Mouse (Mus musculus): ENCODE results near the gene Clec10a. TPM values are rescaled to one million over a fixed set of nuclear protein-coding genes. Genes with fewer than 3 reads are reported as not detected.
A peak's percentile ranks its signal among the peaks of the same experiment; 100 is the strongest.

Clec10a gene
- polyA plus RNA-seq, 1 experiment, result 1.7 TPM

DNA sequence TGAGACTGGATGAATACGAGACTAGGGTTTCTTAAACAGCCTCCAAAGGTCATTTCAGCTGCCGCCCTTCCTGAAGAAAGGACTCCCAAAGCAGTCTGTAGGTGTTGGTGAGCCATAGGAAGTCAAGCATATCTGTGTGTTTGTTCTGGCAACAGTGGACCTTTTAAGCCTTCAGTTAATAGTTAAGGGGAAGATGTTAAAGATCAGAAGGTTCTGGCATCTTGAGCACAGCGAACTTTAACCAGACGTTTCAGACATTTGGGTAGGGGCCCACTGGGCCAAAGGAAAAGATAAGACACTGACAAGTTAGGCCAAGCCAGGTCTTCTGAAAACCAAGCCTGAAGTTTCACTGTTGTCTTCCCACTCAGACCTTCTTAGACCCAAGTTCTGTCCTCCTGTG, 62.0 kb downstream of the Clec10a start:
- Histone ChIP-seq H3K27ac (ENCODE audit: control insufficient read depth, insufficient read depth, low read depth, low read length) (no peak overlapping the region), H3K36me3 (ENCODE audit: control insufficient read depth, insufficient read depth, low read length) (no peaks in the 10 kb centered on the region), H3K4me3 (ENCODE audit: control insufficient read depth, low read depth, low read length) (no peak overlapping the region), H3K4me1 (ENCODE audit: control insufficient read depth, insufficient read depth, low read length) (peaks cover 36% of the 10 kb centered on the region), H3K27me3 (ENCODE audit: control insufficient read depth, insufficient read depth, low read length) (no peaks in the 10 kb centered on the region; the same call in none of the 2 replicates)
- TF ChIP-seq POLR2A (IDR thresholded peaks at IDR 0.05; ENCODE audit: control insufficient read depth, low read depth, low read length), result no peak
- TF ChIP-seq CTCF (IDR thresholded peaks at IDR 0.05; ENCODE audit: control insufficient read depth, insufficient read depth, insufficient replicate concordance, low read depth, low read length), result no peak

DNA sequence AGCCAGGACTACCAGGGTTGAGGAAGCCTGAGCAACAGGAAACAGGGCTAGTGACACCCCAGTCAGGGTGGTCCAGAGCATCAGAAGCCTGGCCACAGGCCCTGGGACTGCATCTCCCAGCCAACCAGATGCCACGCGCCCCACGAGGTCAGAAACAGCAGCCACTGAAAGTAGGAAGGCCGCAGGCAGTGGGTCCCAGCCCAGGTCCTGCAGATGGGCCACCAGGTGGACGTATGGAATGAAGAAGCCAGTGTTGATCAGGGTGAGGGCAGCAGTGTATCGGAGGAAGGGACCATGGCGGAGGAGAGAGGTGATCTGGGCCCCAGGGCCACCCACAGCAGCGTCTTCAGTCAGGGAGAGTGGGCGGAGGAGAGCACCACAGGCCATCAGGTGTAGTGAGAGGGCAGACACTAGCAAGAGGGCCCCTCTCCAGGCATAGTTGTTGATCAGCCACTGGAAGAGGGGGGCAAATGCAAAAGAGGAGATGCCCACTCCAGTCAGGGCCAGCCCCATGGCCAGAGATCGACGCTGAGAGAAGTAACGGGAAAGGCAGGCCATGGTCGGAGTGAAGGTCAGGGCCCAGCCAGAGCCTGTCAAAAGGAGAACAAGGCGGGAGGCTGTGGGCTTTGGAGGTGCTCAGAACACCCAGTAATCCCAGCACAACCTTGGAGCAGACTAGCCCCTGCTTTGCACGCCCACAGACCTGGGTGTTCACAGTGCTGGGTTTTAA, 62.9 kb downstream of the Clec10a start:
- no peak overlapping the region for H3K27ac ChIP-seq (ENCODE audit: control insufficient read depth, insufficient read depth, low read depth, low read length)
- peaks cover 34% of the 10 kb centered on the region for H3K4me1 ChIP-seq (ENCODE audit: control insufficient read depth, insufficient read depth, low read length)
- no peaks in the 10 kb centered on the region; the same call in none of the 2 replicates for H3K27me3 ChIP-seq (ENCODE audit: control insufficient read depth, insufficient read depth, low read length)
- H3K36me3 ChIP-seq (ENCODE audit: control insufficient read depth, insufficient read depth, low read length), result no peaks in the 10 kb centered on the region
- TF ChIP-seq POLR2A (IDR thresholded peaks at IDR 0.05; ENCODE audit: control insufficient read depth, low read depth, low read length), result no peak
- H3K4me3 ChIP-seq (ENCODE audit: control insufficient read depth, low read depth, low read length), result no peak overlapping the region

DNA sequence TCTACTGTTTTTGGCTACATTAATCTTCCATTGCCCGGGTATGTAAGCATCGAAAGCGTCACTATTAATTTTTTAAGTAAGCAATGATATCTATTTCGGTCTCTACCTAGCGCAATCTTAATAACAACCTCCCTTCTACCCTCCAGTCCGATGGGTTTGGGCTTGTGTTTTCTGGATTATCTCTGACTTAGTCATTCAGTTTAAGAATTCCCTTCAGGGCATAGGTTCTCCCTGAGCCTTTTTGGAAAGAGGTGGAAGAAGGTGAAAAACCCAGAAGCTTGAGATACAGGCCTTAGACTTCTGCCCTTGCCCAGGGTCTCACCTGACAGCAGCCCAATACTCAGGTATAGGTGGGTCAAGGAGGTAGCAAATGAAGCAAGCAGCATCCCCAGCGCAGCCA, 63.9 kb downstream of the Clec10a start:
- H3K27ac ChIP-seq (ENCODE audit: control insufficient read depth, insufficient read depth, low read depth, low read length), result no peak overlapping the region
- peak overlapping the region; percentile 82 for H3K4me3 ChIP-seq (ENCODE audit: control insufficient read depth, low read depth, low read length)
- TF ChIP-seq CTCF (IDR thresholded peaks at IDR 0.05; ENCODE audit: control insufficient read depth, insufficient read depth, insufficient replicate concordance, low read depth, low read length), result no peak
- no peak for TF ChIP-seq POLR2A (IDR thresholded peaks at IDR 0.05; ENCODE audit: control insufficient read depth, low read depth, low read length)
- H3K36me3 ChIP-seq (ENCODE audit: control insufficient read depth, insufficient read depth, low read length), result no peaks in the 10 kb centered on the region
- peaks cover 27% of the 10 kb centered on the region for H3K4me1 ChIP-seq (ENCODE audit: control insufficient read depth, insufficient read depth, low read length)
- H3K27me3 ChIP-seq (ENCODE audit: control insufficient read depth, insufficient read depth, low read length), result no peaks in the 10 kb centered on the region; the same call in none of the 2 replicates

DNA sequence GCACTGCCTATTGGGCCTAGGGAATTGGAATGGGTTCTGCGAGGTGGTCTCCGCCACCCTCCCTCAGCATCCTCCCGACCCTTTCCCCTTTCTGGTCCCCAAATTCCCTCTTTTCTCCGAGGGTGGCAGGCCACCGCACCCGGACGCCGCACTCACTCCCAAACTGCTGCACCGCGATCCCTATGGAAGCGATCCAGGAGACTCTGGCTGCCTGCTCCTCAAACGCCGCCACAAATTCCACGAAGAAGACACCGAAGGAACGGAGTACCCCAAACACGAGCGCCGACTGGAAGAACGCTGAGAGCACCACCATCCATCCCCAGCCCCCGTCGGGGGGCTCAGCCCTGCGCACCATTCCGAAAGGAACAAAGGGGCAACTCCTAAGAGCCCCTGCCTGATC, 64.3 kb downstream of the Clec10a start:
- H3K36me3 ChIP-seq (ENCODE audit: control insufficient read depth, insufficient read depth, low read length), result no peaks in the 10 kb centered on the region
- no peak for TF ChIP-seq POLR2A (IDR thresholded peaks at IDR 0.05; ENCODE audit: control insufficient read depth, low read depth, low read length)
- TF ChIP-seq CTCF (IDR thresholded peaks at IDR 0.05; ENCODE audit: control insufficient read depth, insufficient read depth, insufficient replicate concordance, low read depth, low read length), result no peak
- H3K27me3 ChIP-seq (ENCODE audit: control insufficient read depth, insufficient read depth, low read length), result no peaks in the 10 kb centered on the region; the same call in none of the 2 replicates
- H3K4me1 ChIP-seq (ENCODE audit: control insufficient read depth, insufficient read depth, low read length), result peaks cover 23% of the 10 kb centered on the region
- H3K27ac ChIP-seq (ENCODE audit: control insufficient read depth, insufficient read depth, low read depth, low read length), result peak overlapping the region; percentile 84
- H3K4me3 ChIP-seq (ENCODE audit: control insufficient read depth, low read depth, low read length), result peak overlapping the region; percentile 82

Other genes starting within 250 kb of the Clec10a start
- gene Gps2, start 242.3 kb upstream of the Clec10a start, polyA plus RNA-seq (2012; rRNA removed), result 290 and 295 TPM in 2 replicates
- 621 and 702 TPM in 2 replicates for gene Eif5a, start 234.2 kb upstream of the Clec10a start, polyA plus RNA-seq (2012; rRNA removed)
- gene Ybx2, start 220.4 kb upstream of the Clec10a start, polyA plus RNA-seq (2012; rRNA removed), result 3,709 and 3,883 TPM in 2 replicates
- gene Slc2a4, start 208.0 kb upstream of the Clec10a start, polyA plus RNA-seq (2012; rRNA removed), result 1.9 and 3.6 TPM in 2 replicates
- gene Cldn7, start 191.4 kb upstream of the Clec10a start, polyA plus RNA-seq (2012; rRNA removed), result 3.0 and 4.9 TPM in 2 replicates
- 120 and 137 TPM in 2 replicates for gene Ctdnep1, start 175.0 kb upstream of the Clec10a start, polyA plus RNA-seq (2012; rRNA removed)
- 225 and 226 TPM in 2 replicates for gene Elp5, start 173.7 kb upstream of the Clec10a start, polyA plus RNA-seq (2012; rRNA removed)
- 659 and 826 TPM in 2 replicates for gene Gabarap, start 165.1 kb upstream of the Clec10a start, polyA plus RNA-seq (2012; rRNA removed)
- 19.0 and 21.2 TPM in 2 replicates for gene Phf23, start 160.4 kb upstream of the Clec10a start, polyA plus RNA-seq (2012; rRNA removed)
- gene Dvl2, start 155.6 kb upstream of the Clec10a start, polyA plus RNA-seq (2012; rRNA removed), result 15.2 and 16.4 TPM in 2 replicates
- gene Acadvl, start 140.8 kb upstream of the Clec10a start, polyA plus RNA-seq (2012; rRNA removed), result 20.6 and 20.9 TPM in 2 replicates
- gene Dlg4, start 139.3 kb upstream of the Clec10a start, polyA plus RNA-seq (2012; rRNA removed), result 5.6 and 6.5 TPM in 2 replicates
- 1.00 and 1.4 TPM in 2 replicates for gene Asgr1, start 102.1 kb upstream of the Clec10a start, polyA plus RNA-seq (2012; rRNA removed)
- gene Asgr2, start 63.6 kb upstream of the Clec10a start, polyA plus RNA-seq (2012; rRNA removed), result 0.18 and 0.58 TPM in 2 replicates
- gene Mgl2, start 25.9 kb upstream of the Clec10a start, polyA plus RNA-seq (2012; rRNA removed), result 0.91 and 1.4 TPM in 2 replicates
- gene Slc16a11, start 56.6 kb downstream of the Clec10a start, polyA plus RNA-seq (2012; rRNA removed), result 2.3 and 3.0 TPM in 2 replicates
- 2.2 and 3.3 TPM in 2 replicates for gene Slc16a13, start 64.9 kb downstream of the Clec10a start, polyA plus RNA-seq (2012; rRNA removed)
- 1.9 and 2.3 TPM in 2 replicates for gene Bcl6b, start 73.6 kb downstream of the Clec10a start, polyA plus RNA-seq (2012; rRNA removed)
- 26.6 and 27.7 TPM in 2 replicates for gene 0610010K14Rik, start 81.7 kb downstream of the Clec10a start, polyA plus RNA-seq (2012; rRNA removed)
- gene Gm21988, start 83.6 kb downstream of the Clec10a start, polyA plus RNA-seq (2012; rRNA removed), result 3.4 and 3.7 TPM in 2 replicates
- gene Rnasek, start 83.6 kb downstream of the Clec10a start, polyA plus RNA-seq (2012; rRNA removed), result 112 and 119 TPM in 2 replicates
- gene Alox12, start 99.2 kb downstream of the Clec10a start, polyA plus RNA-seq (2012; rRNA removed), result 4.2 and 4.8 TPM in 2 replicates
- 0.12 TPM in 1 of 2 replicates, not detected in the other for gene Alox12e, start 166.4 kb downstream of the Clec10a start, polyA plus RNA-seq (2012; rRNA removed)
- gene Alox15, start 195.8 kb downstream of the Clec10a start, polyA plus RNA-seq (2012; rRNA removed), result 0.52 and 1.3 TPM in 2 replicates